Mouse (Mus musculus): ENCODE measurements around the gene Rtp4.
A peak's percentile ranks its signal among the peaks of the same experiment; 100 is the strongest.

Gene Rtp4

GRCm38 (mm10) chr16:23515766-23516165 is 4.3 kb upstream of the Rtp4 start:
- DNase-seq (ENCODE audit: low spot score), result peak; percentile 72

GRCm38 (mm10) chr16:23516606-23517005 is 3.5 kb upstream of the Rtp4 start:
- DNase-seq (ENCODE audit: low spot score), result no peak

- DNase-seq (ENCODE audit: low spot score), result no peak
These were observed 2.9 kb upstream of the Rtp4 start for GRCm38 (mm10) chr16:23517230-23517629.

- no peak for DNase-seq (ENCODE audit: low spot score)
These were observed 2.1 kb upstream of the Rtp4 start for GRCm38 (mm10) chr16:23517754-23518566.

- no peak for DNase-seq (ENCODE audit: low spot score)
These were observed 1.3 kb upstream of the Rtp4 start for GRCm38 (mm10) chr16:23518567-23519369.

GRCm38 (mm10) chr16:23519771-23520170 is 320 bp upstream of the Rtp4 start:
- DNase-seq (ENCODE audit: low spot score), result no peak

GRCm38 (mm10) chr16:23521092-23521491 is 1.0 kb downstream of the Rtp4 start:
- no peak for DNase-seq (ENCODE audit: low spot score)

GRCm38 (mm10) chr16:23522081-23522480 is 2.0 kb downstream of the Rtp4 start:
- no peak for DNase-seq (ENCODE audit: low spot score)

GRCm38 (mm10) chr16:23529186-23529585 is 9.1 kb downstream of the Rtp4 start:
- no peak for DNase-seq (ENCODE audit: low spot score)

- no peak for DNase-seq (ENCODE audit: low spot score)
These were observed 13.6 kb downstream of the Rtp4 start for GRCm38 (mm10) chr16:23533707-23534106.

- DNase-seq (ENCODE audit: low spot score), result no peak
These were observed 21.0 kb downstream of the Rtp4 start for GRCm38 (mm10) chr16:23541046-23541445.

GRCm38 (mm10) chr16:23542866-23543265 is 22.8 kb downstream of the Rtp4 start:
- no peak for DNase-seq (ENCODE audit: low spot score)

- DNase-seq (ENCODE audit: low spot score), result no peak
These were observed 24.3 kb downstream of the Rtp4 start for GRCm38 (mm10) chr16:23544361-23544760.

- no peak for DNase-seq (ENCODE audit: low spot score)
These were observed 27.7 kb downstream of the Rtp4 start for GRCm38 (mm10) chr16:23547783-23548182.

- DNase-seq (ENCODE audit: low spot score), result peak; percentile 70
These were observed 30.4 kb downstream of the Rtp4 start for GRCm38 (mm10) chr16:23550346-23550980.

GRCm38 (mm10) chr16:23550981-23551582 is 31.0 kb downstream of the Rtp4 start:
- DNase-seq (ENCODE audit: low spot score), result no peak

GRCm38 (mm10) chr16:23554673-23555072 is 34.6 kb downstream of the Rtp4 start:
- no peak for DNase-seq (ENCODE audit: low spot score)

GRCm38 (mm10) chr16:23557195-23557594 is 37.1 kb downstream of the Rtp4 start:
- DNase-seq (ENCODE audit: low spot score), result no peak

GRCm38 (mm10) chr16:23557669-23558068 is 37.6 kb downstream of the Rtp4 start:
- DNase-seq (ENCODE audit: low spot score), result no peak

GRCm38 (mm10) chr16:23568369-23568958 is 48.4 kb downstream of the Rtp4 start:
- DNase-seq (ENCODE audit: low spot score), result no peak

- no peak for DNase-seq (ENCODE audit: low spot score)
These were observed 54.5 kb downstream of the Rtp4 start for GRCm38 (mm10) chr16:23574561-23574960.
